Mouse (Mus musculus): ENCODE measurements around the gene Mettl16.

GRCm38 (mm10) chr11:74834359-74834638 lies 63.7 kb downstream of the Mettl16 start:
- TF ChIP-seq CTCF (IDR thresholded peaks at IDR 0.05; ENCODE audit: low read depth, low read length): no peak
- TF ChIP-seq GATA2 (IDR thresholded peaks at IDR 0.05; ENCODE audit: borderline replicate concordance, low read depth, low read length): no peak
- no peak for TF ChIP-seq GATA1 (IDR thresholded peaks at IDR 0.05; ENCODE audit: borderline replicate concordance, low read length)
- TF ChIP-seq TAL1 (conservative IDR thresholded peaks at IDR 0.05; ENCODE audit: low read depth, low read length): no peak
- TF ChIP-seq POLR2AphosphoS5 (IDR thresholded peaks at IDR 0.05; ENCODE audit: insufficient replicate concordance, low read depth, low read length): no peak
